Mouse (Mus musculus) thymus, postnatal 10 days (tissue): ENCODE measurements around the gene Svs3b.
"Not testable (repeated sequence)": the region's sequence is repeated elsewhere in the genome, so short reads cannot be mapped to it uniquely, and the experiment has no call there.

Experiments
- DNase-seq, 2 experiments: peaks; one replicate each; pipeline ENCODE4 v3.0.0; 2021; ENCODE audit warnings: low spot score in 2 of 2

The Svs3b gene

GRCm38 (mm10) chr2:164256540-164256939 lies at the start of gene Svs3b:
Svs3b (minus strand) TSS chr2:164256640.
- DNase-seq = not testable (repeated sequence)

DNA sequence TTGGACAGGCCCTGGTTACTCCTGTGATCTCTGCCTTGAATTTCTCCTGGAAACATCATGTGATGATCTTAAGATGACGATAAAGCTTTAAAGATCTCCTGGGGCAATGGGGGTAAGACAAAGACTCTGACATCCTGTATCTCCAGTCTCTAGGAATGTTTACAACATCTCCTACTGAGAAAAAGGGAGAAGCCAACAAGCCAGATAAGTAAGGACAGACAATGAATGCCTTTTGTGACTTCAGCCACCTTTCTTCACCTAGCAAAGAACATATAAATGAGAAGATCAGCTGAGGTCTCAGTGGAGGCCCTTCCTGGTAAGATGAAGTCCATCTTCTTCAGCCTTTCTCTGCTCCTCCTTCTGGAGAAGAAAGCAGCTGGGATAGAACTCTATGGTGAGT lies 32.5 kb upstream of the Svs3b start, which contains the start of gene Svs3a:
TSS of gene Svs3a (plus strand) at position 301 of the 400 bp plus-strand sequence.
- not testable (repeated sequence) for DNase-seq

- DNase-seq = no peak
Measured at GRCm38 (mm10) chr2:164278359-164278758, 21.9 kb upstream of the Svs3b start, which contains the start of gene Svs4. Svs4 (minus strand) TSS chr2:164278459.

DNA sequence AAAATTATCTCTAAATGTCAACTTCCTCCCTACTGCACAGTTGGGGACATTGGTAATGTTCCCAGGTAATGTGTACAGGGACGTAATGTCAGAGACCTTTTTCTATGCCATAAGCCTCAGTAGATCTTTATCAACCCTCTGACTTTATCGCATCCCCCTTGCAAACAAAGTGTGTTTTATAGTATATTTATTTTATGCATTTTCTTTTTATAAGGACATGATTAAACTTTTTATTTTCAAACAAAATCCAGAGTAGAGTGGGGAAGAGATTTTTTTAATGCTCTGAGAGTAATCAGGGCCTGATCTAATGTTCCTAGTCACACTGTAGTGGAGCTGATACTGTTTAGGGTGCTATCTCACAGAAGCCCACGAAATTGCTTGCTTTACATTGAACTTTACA lies 18.1 kb downstream of the Svs3b start, which contains the start of gene Svs2:
TSS of gene Svs2 (minus strand) at position 101 of the 400 bp plus-strand sequence.
- no peak for DNase-seq

DNA sequence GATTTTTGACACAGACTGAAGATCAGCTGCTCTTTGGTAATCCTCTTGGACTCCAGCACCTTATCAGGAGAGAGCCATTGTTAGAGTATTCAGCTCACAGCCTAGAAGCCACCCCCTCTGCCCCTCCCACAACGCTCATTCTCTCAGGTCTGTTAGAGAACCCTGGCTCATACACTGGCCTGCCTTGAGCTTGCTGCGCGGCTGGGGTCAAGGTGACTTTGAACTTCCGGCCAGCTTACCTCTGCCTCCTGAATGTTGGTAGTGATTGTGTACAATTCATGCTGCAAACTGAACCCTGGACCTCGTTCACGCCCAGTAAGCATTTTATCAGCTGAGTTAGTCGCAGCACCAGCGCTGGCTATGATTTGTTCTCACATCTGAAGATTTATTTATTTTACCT lies 23.8 kb downstream of the Svs3b start:
- DNase-seq = no peak

DNA sequence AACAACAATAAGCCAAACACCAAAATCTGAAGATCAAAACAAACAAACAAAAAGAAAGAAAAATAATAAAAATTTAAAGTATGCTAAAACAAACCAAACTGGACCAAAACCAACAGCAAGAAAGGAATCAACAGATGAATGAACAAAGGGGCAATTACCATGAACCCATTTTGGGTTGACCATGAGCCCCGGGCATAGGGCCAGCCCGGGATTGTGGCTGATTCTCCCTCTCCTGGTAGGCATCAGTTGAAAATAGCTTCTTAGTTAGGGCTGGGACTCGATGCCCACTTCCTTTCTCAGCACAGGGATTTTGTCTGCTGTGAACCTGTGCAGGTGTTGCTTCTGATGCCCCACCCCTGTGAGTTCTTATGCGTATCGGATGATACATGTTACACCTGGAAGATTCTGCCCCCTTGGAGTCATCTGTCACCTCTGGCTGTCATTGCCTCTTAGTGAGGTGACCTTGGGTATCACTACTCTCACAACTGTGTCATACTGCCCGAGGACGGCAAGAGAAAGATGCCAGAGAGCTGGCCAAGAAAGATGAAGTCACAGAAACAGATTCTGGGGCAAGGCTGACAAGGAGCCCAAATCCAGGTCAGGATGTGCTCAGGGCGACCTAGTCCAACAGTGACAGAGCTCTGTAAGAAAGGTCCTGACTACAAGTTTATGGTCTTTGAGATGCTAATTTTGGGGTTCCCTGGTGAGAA lies 27.9 kb downstream of the Svs3b start:
- no peak for DNase-seq

DNA sequence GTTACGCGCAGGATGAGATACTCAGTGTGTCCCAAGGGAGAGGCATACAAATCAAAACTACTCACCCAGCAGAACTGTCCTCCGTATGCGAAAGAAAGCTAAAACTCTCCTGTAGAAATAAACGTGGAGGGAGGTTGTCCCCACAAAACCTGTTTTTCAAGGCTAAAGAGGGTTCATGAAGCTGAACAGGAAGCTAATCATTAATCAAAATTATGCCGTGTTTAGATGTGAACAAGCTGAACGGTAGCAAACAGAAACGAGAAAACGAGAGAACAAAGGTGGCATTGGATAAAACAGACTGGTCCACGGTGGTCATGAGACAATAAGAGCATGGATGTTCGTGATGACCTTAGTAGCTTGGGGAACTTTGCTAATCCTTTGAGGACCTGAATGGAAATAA lies 34.9 kb downstream of the Svs3b start, which contains the start of gene Wfdc15b:
TSS of gene Wfdc15b (minus strand) at position 139 of the 400 bp plus-strand sequence.
- no peak for DNase-seq

- DNase-seq = no peak
Measured at GRCm38 (mm10) chr2:164219295-164219694, 37.1 kb downstream of the Svs3b start.

DNA sequence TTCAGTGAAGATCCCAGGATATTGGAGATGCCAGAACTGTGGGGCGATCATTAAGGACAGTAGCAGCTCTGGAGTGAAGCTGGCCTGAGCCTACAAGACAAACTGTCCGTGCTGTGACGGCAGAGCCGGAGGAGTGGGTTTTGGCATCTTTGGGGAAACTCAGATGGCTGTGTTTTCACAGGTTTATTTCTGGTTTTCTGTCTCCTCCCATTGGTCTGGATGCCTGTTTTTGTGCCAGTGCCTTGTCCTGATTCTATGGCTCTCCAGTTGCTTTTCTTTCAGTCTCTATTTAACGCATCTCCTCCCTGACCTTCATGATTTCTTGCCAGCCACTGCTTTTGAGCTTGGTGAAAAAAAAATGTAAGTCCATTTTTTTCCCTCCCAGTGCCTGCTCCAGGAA lies 43.7 kb downstream of the Svs3b start:
- no peak for DNase-seq

DNA sequence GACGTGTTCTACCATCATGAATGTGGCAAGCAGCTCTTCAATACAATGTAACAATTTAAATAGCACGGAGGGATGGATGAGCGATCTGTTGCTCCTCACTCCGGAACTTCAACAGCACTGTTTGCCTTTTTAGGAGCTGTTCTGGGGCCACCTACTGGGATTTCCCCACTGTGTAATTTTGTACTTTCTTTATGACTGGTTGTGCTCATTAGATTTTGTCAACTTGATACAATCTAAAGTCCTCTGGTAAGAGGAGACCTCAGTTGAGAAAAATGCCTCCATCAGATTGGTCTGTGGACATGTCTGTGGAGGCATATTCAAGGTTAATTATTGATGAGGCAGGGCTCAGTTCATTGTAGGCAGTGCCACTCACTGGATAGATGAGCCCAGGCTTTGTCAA lies 45.5 kb downstream of the Svs3b start:
- DNase-seq = no peak

- DNase-seq = no peak
Measured at GRCm38 (mm10) chr2:164206676-164207075, 49.8 kb downstream of the Svs3b start.

DNA sequence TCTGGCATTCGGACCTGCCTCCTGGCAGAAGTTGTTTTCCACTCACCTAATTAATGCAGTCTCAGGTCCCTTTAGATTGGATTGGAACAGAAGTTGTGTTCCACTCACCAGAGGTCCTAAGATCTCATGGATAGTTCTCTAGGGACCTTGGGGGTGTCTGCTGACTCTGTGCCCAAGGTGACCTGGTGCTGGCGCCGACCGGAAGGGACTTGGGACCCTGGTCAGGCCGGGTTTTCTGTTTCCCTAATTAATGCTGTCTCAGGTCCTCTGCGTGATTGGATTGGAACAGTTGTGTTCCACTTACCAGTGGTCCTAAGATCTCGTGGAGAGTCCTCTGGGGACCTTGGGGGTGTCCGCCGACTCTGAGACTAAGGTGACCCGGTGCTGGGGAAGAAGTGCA lies 50.4 kb downstream of the Svs3b start:
- not testable (repeated sequence) for DNase-seq
